20 mouse cellular contexts compared by ENCODE assay signal in the genomic region with DNA sequence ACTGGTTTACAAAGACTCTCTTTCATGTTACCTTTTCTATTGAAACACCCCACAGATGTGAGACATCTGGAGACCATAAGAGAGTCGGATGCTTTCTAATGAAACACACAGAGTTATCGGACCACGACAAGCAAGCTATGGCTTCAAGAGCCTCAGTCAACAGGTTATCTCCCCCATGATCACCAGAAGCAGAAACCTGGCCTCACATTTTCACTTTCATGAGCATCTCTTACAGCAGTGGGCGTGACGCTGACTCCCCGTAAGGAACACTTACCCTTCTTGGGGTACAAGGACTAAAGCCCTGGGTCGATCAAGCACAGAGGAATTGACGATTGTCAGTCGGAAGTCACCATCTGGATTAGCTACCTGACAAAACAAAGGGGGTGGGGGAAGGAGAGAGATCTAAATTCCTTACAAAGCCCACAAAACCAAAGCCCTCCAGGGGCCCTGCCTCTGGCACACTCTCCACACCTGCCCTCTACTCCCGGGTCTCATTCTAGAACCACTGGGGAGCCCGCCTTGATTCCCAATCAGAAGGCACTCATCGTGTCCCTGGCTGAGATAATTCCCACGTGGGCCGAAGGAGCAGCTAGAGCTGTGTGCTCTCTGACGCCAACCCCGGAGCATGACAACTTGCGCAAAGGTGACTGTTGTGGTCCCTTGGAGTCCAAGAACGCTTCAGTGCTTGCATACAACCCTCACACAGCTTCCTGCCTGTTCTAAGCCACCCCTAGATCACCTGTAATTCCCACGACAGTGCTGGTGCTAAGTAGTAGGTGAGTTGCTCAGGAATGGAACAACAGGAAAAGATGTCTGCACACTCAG.
DNase-seq lines count a peak whose midpoint lies in the region; ATAC-seq and TF ChIP-seq lines count a peak whose summit lies in the region.
"Had no signal": no experiment of that assay in that cellular context is flagged by ENCODE, and none has a peak within 500 bp of the region (broad histone marks: within the 10 kb centered on the region; RNA-seq: fewer than 3 reads in every experiment).

No protein-coding gene starts in this region.

- H3K4me3 ChIP-seq in thymus, adult 2 months (ENCODE audit: control insufficient read depth, insufficient read depth, low read length), result peak overlapping the region; percentile 64
- H3K4me3 ChIP-seq: erythroblast, embryonic 14.5 days; forebrain, embryonic 15.5 days; gastrocnemius, adult 2 months; hindbrain, embryonic 13.5 days; liver, embryonic 15.5 days; stomach, embryonic 15.5 days had no signal

- peak; percentile 30 for DNase-seq in cerebellum, adult 9-10 months
- no peak for DNase-seq in cerebellum, adult 9-11 months
- DNase-seq in thymus, adult 2 months, result peak; percentile 34
- no peak for DNase-seq in thymus, postnatal 10 days (ENCODE audit: low spot score in 2 of 2)
- peak; percentile 45 for DNase-seq in thymus, postnatal 4 days
- no peak for DNase-seq in left cerebral cortex, postnatal 25 days (ENCODE audit: low spot score in 2 of 2)
- DNase-seq in frontal cortex, postnatal 14 days (ENCODE audit: low spot score in 2 of 2), result no peak
- DNase-seq: cerebellum, postnatal 14 days; embryo, embryonic 11 days; gastrocnemius, adult 2 months; heart, adult 18-20 months; heart, postnatal 10 days had no signal

- H3K36me3 ChIP-seq in thymus, adult 2 months (ENCODE audit: control insufficient read depth, insufficient read depth, low read length), result no peaks in the 10 kb centered on the region
- H3K36me3 ChIP-seq: liver, embryonic 15.5 days; stomach, embryonic 15.5 days had no signal

- H3K27ac ChIP-seq in thymus, adult 2 months (ENCODE audit: control insufficient read depth, insufficient read depth, low read length), result peak overlapping the region; percentile 93
- H3K27ac ChIP-seq: forebrain, embryonic 15.5 days; gastrocnemius, adult 2 months; kidney, postnatal 0 days; liver, embryonic 15.5 days; stomach, embryonic 15.5 days had no signal

- no peaks in the 10 kb centered on the region for H3K27me3 ChIP-seq in thymus, adult 2 months (ENCODE audit: control insufficient read depth, insufficient read depth, low read length)
- H3K27me3 ChIP-seq: forebrain, embryonic 15.5 days; hindbrain, embryonic 13.5 days; liver, embryonic 15.5 days; stomach, embryonic 15.5 days had no signal

- peaks cover 40% of the 10 kb centered on the region for H3K4me1 ChIP-seq in thymus, adult 2 months (replicated peaks; ENCODE audit: control insufficient read depth, insufficient read depth, low read length)
- H3K4me1 ChIP-seq: forebrain, embryonic 15.5 days; liver, embryonic 15.5 days; stomach, embryonic 15.5 days had no signal

- WGBS in thymus, adult 2 months, result 61% methylated on average over 19 of the region's 19 CpGs

- peak; percentile 15 for ATAC-seq in inflammation-experienced regulatory T-cells, adult 6 months
- ATAC-seq: forebrain, embryonic 15.5 days; intestine, postnatal 0 days had no signal

- no peak for TF ChIP-seq POLR2A in thymus, adult 2 months (IDR thresholded peaks at IDR 0.05; ENCODE audit: control insufficient read depth, extremely low read depth, insufficient read depth, low read length, poor library complexity)

- no peak for TF ChIP-seq CTCF in thymus, adult 2 months (IDR thresholded peaks at IDR 0.05; ENCODE audit: borderline replicate concordance, control insufficient read depth, extremely low read depth, insufficient read depth, low read length, poor library complexity)

- intact Hi-C loops in left cerebral cortex, postnatal 25 days (cut with DNase I), result no loop called here

Comparison
In these comparisons a context has a peak if more than half of its experiments do, and no peak if none do; other contexts are left out.
1. DNase-seq: peak in cerebellum, adult 9-10 months (single experiment), thymus, adult 2 months (single experiment) and thymus, postnatal 4 days (single experiment); none in cerebellum, adult 9-11 months (single experiment), thymus, postnatal 10 days (0 of 2), left cerebral cortex, postnatal 25 days (0 of 2) and frontal cortex, postnatal 14 days (0 of 2).